Mouse (Mus musculus) thymus, postnatal 0 days (tissue): ENCODE measurements around the gene Casq1. TPM values are rescaled to one million over a fixed set of nuclear protein-coding genes. Genes with fewer than 3 reads are reported as not detected.

ENCODE experiments used
- DNase-seq: peaks from one replicate; pipeline ENCODE4 v3.0.0-alpha.2; 2015; ENCODE audit warnings: low spot score
- polyA plus RNA-seq: library from polyadenylated mRNA; unstranded; fragments of >200 nt; fragmentation: Nextera tagmentation; extraction: Ambion mirVana; gene quantifications from 2 replicates; pipeline ENCODE4 v1.2.1, GENCODE M21; 2015

Casq1 gene
- polyA plus RNA-seq, 1 experiment from 2014 or later, result 1.4 TPM

- DNase-seq, result peak; percentile 52
These were observed 13.3 kb downstream of the Casq1 start, which contains the start of gene Pea15a for GRCm38 (mm10) chr1:172206141-172206917. Gene Pea15a (minus strand): TSS chr1:172206804.

- no peak for DNase-seq
These were observed 14.0 kb downstream of the Casq1 start for GRCm38 (mm10) chr1:172205741-172206087.

- DNase-seq, result no peak
These were observed 14.6 kb downstream of the Casq1 start for GRCm38 (mm10) chr1:172204814-172205740.

- DNase-seq, result no peak
These were observed 15.4 kb downstream of the Casq1 start for GRCm38 (mm10) chr1:172204033-172204813.

GRCm38 (mm10) chr1:172203566-172203965, 16.1 kb downstream of the Casq1 start:
- no peak for DNase-seq

- no peak for DNase-seq
These were observed 16.7 kb downstream of the Casq1 start for GRCm38 (mm10) chr1:172202894-172203522.

GRCm38 (mm10) chr1:172201967-172202880, 17.4 kb downstream of the Casq1 start:
- DNase-seq, result no peak

- no peak for DNase-seq
These were observed 18.7 kb downstream of the Casq1 start for GRCm38 (mm10) chr1:172200871-172201447.

GRCm38 (mm10) chr1:172200161-172200560, 19.5 kb downstream of the Casq1 start:
- DNase-seq, result no peak

- no peak for DNase-seq
These were observed 20.7 kb downstream of the Casq1 start for GRCm38 (mm10) chr1:172198996-172199395.

- no peak for DNase-seq
These were observed 21.4 kb downstream of the Casq1 start for GRCm38 (mm10) chr1:172198316-172198715.

- DNase-seq, result no peak
These were observed 21.8 kb downstream of the Casq1 start for GRCm38 (mm10) chr1:172197851-172198250.

GRCm38 (mm10) chr1:172197146-172197545, 22.5 kb downstream of the Casq1 start:
- no peak for DNase-seq

- no peak for DNase-seq
These were observed 25.2 kb downstream of the Casq1 start for GRCm38 (mm10) chr1:172194435-172194834.

GRCm38 (mm10) chr1:172192217-172192616, 27.5 kb downstream of the Casq1 start:
- DNase-seq, result no peak

GRCm38 (mm10) chr1:172191578-172191977, 28.1 kb downstream of the Casq1 start:
- no peak for DNase-seq

- DNase-seq, result no peak
These were observed 30.8 kb downstream of the Casq1 start for GRCm38 (mm10) chr1:172188891-172189290.

GRCm38 (mm10) chr1:172186401-172187289, 33.0 kb downstream of the Casq1 start:
- DNase-seq, result no peak
